Mouse (Mus musculus) central nervous system, embryonic 14 days (tissue): Measurements from ENCODE around the gene Dlg4. TPM values are rescaled to one million over a fixed set of nuclear protein-coding genes. Genes with fewer than 3 reads are reported as not detected.

Source experiments
- polyA plus RNA-seq: library from polyadenylated mRNA; depleted of rRNA; stranded (reverse); fragments of >200 nt; gene quantifications from 2 replicates; pipeline ENCODE4 v1.2.3, GENCODE M21; 2012; rRNA removed

Dlg4 gene
- 202 and 211 TPM in 2 replicates for polyA plus RNA-seq

GRCm38 (mm10) chr11:70016669-70017068, at the start of gene Dlg4:
TSS of gene Dlg4 (plus strand) at chr11:70016942.

GRCm38 (mm10) chr11:69981141-69981762, 35.5 kb upstream of the Dlg4 start, which contains the start of gene Ctdnep1:
TSS of gene Ctdnep1 (plus strand) at chr11:69981156.

GRCm38 (mm10) chr11:69982225-69982624, 34.5 kb upstream of the Dlg4 start, which contains the start of gene Elp5:
TSS of gene Elp5 (minus strand) at chr11:69982517.

DNA sequence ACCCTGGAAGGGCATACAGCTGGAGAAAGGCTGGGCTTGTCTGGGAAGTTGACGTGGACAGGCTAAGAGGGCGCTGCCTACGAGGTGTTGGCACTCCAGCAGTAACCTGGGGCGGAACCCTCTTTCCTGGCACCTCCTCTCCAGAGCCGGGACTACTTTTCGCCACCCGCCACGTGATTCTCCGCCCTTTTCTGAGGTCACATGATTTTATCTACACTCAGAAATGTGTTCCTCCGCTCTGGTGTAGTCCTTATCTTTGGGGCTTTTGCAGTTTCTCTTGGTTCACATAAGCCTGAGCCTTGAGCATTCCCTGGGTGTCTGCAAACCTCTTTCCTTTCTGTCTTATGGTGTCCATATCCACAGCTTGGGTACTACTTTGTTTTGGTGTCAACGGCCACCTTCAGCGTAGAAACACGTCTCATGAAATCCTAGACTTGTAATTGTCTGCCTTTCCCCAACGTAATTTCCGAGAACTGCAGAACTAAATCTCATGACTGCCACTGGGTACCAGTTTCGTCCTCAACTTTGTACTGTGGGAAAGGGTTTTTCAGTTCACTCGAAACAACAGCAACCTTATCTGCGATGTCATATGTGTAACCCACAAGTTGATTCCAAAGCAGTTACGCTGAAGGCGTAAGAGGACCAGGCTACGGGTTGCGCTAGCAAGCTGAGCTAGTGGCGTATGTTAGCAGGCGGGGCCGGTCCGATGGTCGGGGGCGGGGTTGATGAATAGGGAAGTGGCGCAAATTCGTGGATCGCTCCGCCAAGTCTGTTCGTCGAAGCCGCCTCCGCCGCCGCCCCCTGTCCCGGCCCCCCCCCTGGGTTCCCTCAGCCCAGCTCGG, 25.7 kb upstream of the Dlg4 start, which contains the start of gene Gabarap:
Gene Gabarap, plus strand, starts transcription at position 294 of the 842 bp plus-strand sequence.

GRCm38 (mm10) chr11:69995391-69995960, 21.3 kb upstream of the Dlg4 start, which contains the start of gene Phf23:
TSS of gene Phf23 (plus strand) at chr11:69995777.

GRCm38 (mm10) chr11:70000396-70000898, 16.3 kb upstream of the Dlg4 start, which contains the start of gene Dvl2:
TSS of gene Dvl2 (plus strand) at chr11:70000595.

GRCm38 (mm10) chr11:70014880-70015558, 1.7 kb upstream of the Dlg4 start, which contains the start of gene Acadvl:
TSS of gene Acadvl (minus strand) at chr11:70015411.

GRCm38 (mm10) chr11:70053898-70054570, 37.3 kb downstream of the Dlg4 start, which contains the start of gene Asgr1:
TSS of gene Asgr1 (plus strand) at chr11:70054085.

DNA sequence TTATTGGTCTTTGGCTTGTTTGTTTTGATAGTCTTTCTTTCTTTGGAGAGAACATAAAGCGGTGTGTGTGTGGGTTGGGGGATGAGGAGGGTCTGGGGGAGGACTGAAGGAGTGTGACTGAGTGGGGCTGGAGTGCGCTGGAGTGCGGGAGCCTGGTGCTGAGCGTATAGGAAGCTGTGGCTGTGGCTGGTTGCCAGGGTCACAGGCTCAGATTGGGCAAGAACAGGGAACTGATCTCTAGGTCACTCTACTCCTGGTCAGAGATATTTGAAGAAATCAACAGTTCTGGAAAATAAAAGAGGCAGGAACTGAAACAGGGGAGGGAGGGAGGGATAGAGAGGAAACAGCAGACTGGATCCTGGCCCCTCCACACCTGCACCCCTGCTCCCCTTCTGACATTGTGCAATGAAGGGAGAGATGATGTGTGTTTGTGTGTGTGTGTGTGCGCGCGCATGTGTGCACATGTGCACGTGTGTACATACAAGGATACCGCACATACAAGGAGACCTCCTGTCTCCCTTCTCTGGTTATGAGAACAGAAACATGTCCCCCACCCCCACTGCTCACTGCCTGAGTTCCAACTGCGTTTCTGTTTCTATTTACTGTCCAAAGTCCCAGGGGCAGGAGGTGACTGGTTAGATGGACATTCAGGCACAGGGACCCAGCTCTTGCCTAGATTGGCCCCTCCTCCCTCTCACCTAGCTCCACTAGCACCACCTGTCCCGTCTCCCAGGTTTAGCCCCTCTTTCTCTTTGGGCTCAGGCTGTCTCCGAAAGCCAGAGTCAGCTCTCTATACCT, 75.4 kb downstream of the Dlg4 start, which contains the start of gene Asgr2:
Gene Asgr2, plus strand, starts transcription at position 659 of the 798 bp plus-strand sequence.

Other genes with a start within 250 kb of the Dlg4 start
- gene Chrnb1, start 221.0 kb upstream of the Dlg4 start, polyA plus RNA-seq, result 2.9 and 12.3 TPM in 2 replicates
- 20.0 and 20.9 TPM in 2 replicates for gene Fgf11, start 215.1 kb upstream of the Dlg4 start, polyA plus RNA-seq
- gene Tmem102, start 211.3 kb upstream of the Dlg4 start, polyA plus RNA-seq, result 0.17 and 0.46 TPM in 2 replicates
- not detected in 2 replicates for gene Gm39566, start 201.6 kb upstream of the Dlg4 start, polyA plus RNA-seq
- not detected in 2 replicates for gene Spem2, start 198.5 kb upstream of the Dlg4 start, polyA plus RNA-seq
- gene Spem1, start 194.8 kb upstream of the Dlg4 start, polyA plus RNA-seq, result 1.5 and 2.1 TPM in 2 replicates
- gene Nlgn2, start 179.2 kb upstream of the Dlg4 start, polyA plus RNA-seq, result 125 and 136 TPM in 2 replicates
- gene Tmem256, start 178.4 kb upstream of the Dlg4 start, polyA plus RNA-seq, result 203 and 228 TPM in 2 replicates
- 98.8 and 111 TPM in 2 replicates for gene Plscr3, start 170.6 kb upstream of the Dlg4 start, polyA plus RNA-seq
- 0.05 and 0.81 TPM in 2 replicates for gene Tnk1, start 158.2 kb upstream of the Dlg4 start, polyA plus RNA-seq
- not detected in 2 replicates for gene Tmem95, start 138.9 kb upstream of the Dlg4 start, polyA plus RNA-seq
- 1.7 and 2.3 TPM in 2 replicates for gene Kctd11, start 135.5 kb upstream of the Dlg4 start, polyA plus RNA-seq
- gene Acap1, start 121.4 kb upstream of the Dlg4 start, polyA plus RNA-seq, result 0.90 and 1.4 TPM in 2 replicates
- gene 2810408A11Rik, start 116.0 kb upstream of the Dlg4 start, polyA plus RNA-seq, result 11.9 and 13.9 TPM in 2 replicates
- gene Neurl4, start 115.9 kb upstream of the Dlg4 start, polyA plus RNA-seq, result 113 and 134 TPM in 2 replicates
- gene Gps2, start 103.1 kb upstream of the Dlg4 start, polyA plus RNA-seq, result 100 and 101 TPM in 2 replicates
- gene Eif5a, start 95.0 kb upstream of the Dlg4 start, polyA plus RNA-seq, result 830 and 831 TPM in 2 replicates
- 43.9 and 49.9 TPM in 2 replicates for gene Ybx2, start 81.1 kb upstream of the Dlg4 start, polyA plus RNA-seq
- gene Slc2a4, start 68.8 kb upstream of the Dlg4 start, polyA plus RNA-seq, result 9.7 and 10.0 TPM in 2 replicates
- gene Cldn7, start 52.2 kb upstream of the Dlg4 start, polyA plus RNA-seq, result 0.27 and 3.1 TPM in 2 replicates
- gene Ctdnep1, start 35.8 kb upstream of the Dlg4 start, polyA plus RNA-seq, result 101 and 111 TPM in 2 replicates
- gene Elp5, start 34.4 kb upstream of the Dlg4 start, polyA plus RNA-seq, result 127 and 144 TPM in 2 replicates
- gene Gabarap, start 25.8 kb upstream of the Dlg4 start, polyA plus RNA-seq, result 521 and 610 TPM in 2 replicates
- 60.2 and 65.1 TPM in 2 replicates for gene Phf23, start 21.2 kb upstream of the Dlg4 start, polyA plus RNA-seq
- 42.8 and 47.8 TPM in 2 replicates for gene Dvl2, start 16.3 kb upstream of the Dlg4 start, polyA plus RNA-seq
- gene Acadvl, start 1.5 kb upstream of the Dlg4 start, polyA plus RNA-seq, result 45.6 and 50.3 TPM in 2 replicates
- 2.0 and 2.2 TPM in 2 replicates for gene Asgr1, start 37.1 kb downstream of the Dlg4 start, polyA plus RNA-seq
- 0.05 TPM in 1 of 2 replicates, not detected in the other for gene Asgr2, start 75.7 kb downstream of the Dlg4 start, polyA plus RNA-seq
- 0.61 and 0.74 TPM in 2 replicates for gene Mgl2, start 113.4 kb downstream of the Dlg4 start, polyA plus RNA-seq
- 1.0 and 1.2 TPM in 2 replicates for gene Clec10a, start 139.3 kb downstream of the Dlg4 start, polyA plus RNA-seq
- gene Slc16a11, start 195.8 kb downstream of the Dlg4 start, polyA plus RNA-seq, result 2.5 and 4.8 TPM in 2 replicates
- gene Slc16a13, start 204.1 kb downstream of the Dlg4 start, polyA plus RNA-seq, result 12.4 and 12.5 TPM in 2 replicates
- gene Bcl6b, start 212.9 kb downstream of the Dlg4 start, polyA plus RNA-seq, result 5.7 and 6.6 TPM in 2 replicates
- gene 0610010K14Rik, start 221.0 kb downstream of the Dlg4 start, polyA plus RNA-seq, result 174 and 197 TPM in 2 replicates
- 15.3 and 17.5 TPM in 2 replicates for gene Gm21988, start 222.9 kb downstream of the Dlg4 start, polyA plus RNA-seq
- gene Rnasek, start 222.9 kb downstream of the Dlg4 start, polyA plus RNA-seq, result 69.4 and 72.3 TPM in 2 replicates
- 0.93 and 1.4 TPM in 2 replicates for gene Alox12, start 238.4 kb downstream of the Dlg4 start, polyA plus RNA-seq